Mouse (Mus musculus) kidney, embryonic 15.5 days (tissue): ENCODE data around the gene Xrra1. TPM values are rescaled to one million over a fixed set of nuclear protein-coding genes. Genes with fewer than 3 reads are reported as not detected.

ENCODE experiments used
- ATAC-seq: fragments of 200-750 bp; cut with Nextera tagmentation; replicated peaks from 2 replicates; pipeline ENCODE4 v1.8.0; 2017; ENCODE audit warnings: moderate TSS enrichment; ENCODE audit not compliant: low FRiP score
- H3K27ac ChIP-seq: fragments of 300-500 bp; sonication (generic); 2 replicates; pipeline ENCODE4 v1.5.1; 2015; ENCODE audit warnings: mild to moderate bottlenecking, inconsistent platforms
- H3K27me3 ChIP-seq: fragments of 300-500 bp; sonication (generic); 2 replicates; pipeline ENCODE4 v1.6.1; 2015; ENCODE audit warnings: inconsistent platforms
- H3K36me3 ChIP-seq: fragments of 300-500 bp; sonication (generic); 2 replicates; pipeline ENCODE4 v1.6.1; 2015; ENCODE audit warnings: inconsistent platforms
- H3K4me1 ChIP-seq: fragments of 300-500 bp; sonication (generic); 2 replicates; pipeline ENCODE4 v1.6.1; 2015; ENCODE audit warnings: inconsistent platforms
- H3K4me2 ChIP-seq: fragments of 300-500 bp; sonication (generic); 2 replicates; pipeline ENCODE4 v1.6.1; 2015; ENCODE audit warnings: moderate library complexity, mild to moderate bottlenecking, inconsistent platforms
- H3K4me3 ChIP-seq: fragments of 300-500 bp; sonication (generic); replicated peaks from 2 replicates; pipeline ENCODE4 v1.5.1; 2015; ENCODE audit warnings: mild to moderate bottlenecking, inconsistent platforms
- H3K9ac ChIP-seq: fragments of 300-500 bp; sonication (generic); 2 replicates; pipeline ENCODE4 v1.6.1; 2015; ENCODE audit warnings: mild to moderate bottlenecking, inconsistent platforms
- H3K9me3 ChIP-seq: fragments of 300-500 bp; sonication (generic); replicated peaks from 2 replicates; pipeline ENCODE4 v1.6.1; 2016; ENCODE audit warnings: inconsistent platforms
- WGBS: fragments of 180-500 bp; shearing (Covaris S2); methylation state at CpG from one replicate; pipeline ENCODE4 v1.1.7; 2015; ENCODE audit warnings: mixed read lengths; 5-methylcytosine and 5-hydroxymethylcytosine counted together
- polyA plus RNA-seq: library from polyadenylated mRNA; unstranded; fragments of >200 nt; fragmentation: Nextera tagmentation; extraction: Ambion mirVana; gene quantifications from 2 replicates; pipeline ENCODE4 v1.2.1, GENCODE M21; 2015

Xrra1 gene
- polyA plus RNA-seq, 1 experiment from 2014 or later: 0.42 TPM

DNA sequence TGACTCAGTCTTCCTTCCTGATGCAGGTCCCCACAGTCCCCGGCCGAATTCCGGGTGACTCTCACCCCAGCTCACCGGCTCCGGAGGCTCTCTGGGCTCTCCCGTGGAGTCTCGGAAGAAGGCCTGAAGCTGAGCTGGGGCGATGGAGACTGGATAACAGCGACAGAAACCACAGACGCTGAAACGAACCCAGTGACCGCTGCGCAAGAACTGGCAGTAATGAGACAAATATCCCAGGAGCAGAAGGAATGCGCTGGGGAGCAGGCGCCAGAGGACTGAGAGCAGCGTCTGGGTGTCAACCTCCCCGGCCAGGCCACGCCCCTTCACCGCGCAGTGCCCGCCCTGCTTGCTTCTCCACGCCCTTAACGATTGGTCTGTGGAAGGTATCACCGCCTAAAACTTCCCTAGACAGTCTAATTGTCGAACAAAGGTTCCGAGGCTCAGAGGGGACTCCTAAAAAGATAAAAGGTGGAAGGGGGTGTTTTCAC, 30.8 kb upstream of the Xrra1 start, which contains the start of gene Neu3:
Gene Neu3 (minus strand): TSS at position 335 of the 488 bp plus-strand sequence.
- H3K27ac ChIP-seq: peak within 1 kb of the TSS; percentile 88
- ATAC-seq: peak; percentile 99
- H3K27me3 ChIP-seq: no peaks in the 10 kb centered on the region
- H3K4me2 ChIP-seq: peak within 1 kb of the TSS; percentile 69
- H3K4me1 ChIP-seq: peaks cover 12% of the 10 kb centered on the region
- peak within 1 kb of the TSS; percentile 57 for H3K4me3 ChIP-seq
- peak within 1 kb of the TSS; percentile 56 for H3K9ac ChIP-seq
- no peaks in the 10 kb centered on the region for H3K36me3 ChIP-seq
- under 1% methylated on average over 26 of the region's 26 CpGs for WGBS
- H3K9me3 ChIP-seq: no peaks in the 10 kb centered on the region

DNA sequence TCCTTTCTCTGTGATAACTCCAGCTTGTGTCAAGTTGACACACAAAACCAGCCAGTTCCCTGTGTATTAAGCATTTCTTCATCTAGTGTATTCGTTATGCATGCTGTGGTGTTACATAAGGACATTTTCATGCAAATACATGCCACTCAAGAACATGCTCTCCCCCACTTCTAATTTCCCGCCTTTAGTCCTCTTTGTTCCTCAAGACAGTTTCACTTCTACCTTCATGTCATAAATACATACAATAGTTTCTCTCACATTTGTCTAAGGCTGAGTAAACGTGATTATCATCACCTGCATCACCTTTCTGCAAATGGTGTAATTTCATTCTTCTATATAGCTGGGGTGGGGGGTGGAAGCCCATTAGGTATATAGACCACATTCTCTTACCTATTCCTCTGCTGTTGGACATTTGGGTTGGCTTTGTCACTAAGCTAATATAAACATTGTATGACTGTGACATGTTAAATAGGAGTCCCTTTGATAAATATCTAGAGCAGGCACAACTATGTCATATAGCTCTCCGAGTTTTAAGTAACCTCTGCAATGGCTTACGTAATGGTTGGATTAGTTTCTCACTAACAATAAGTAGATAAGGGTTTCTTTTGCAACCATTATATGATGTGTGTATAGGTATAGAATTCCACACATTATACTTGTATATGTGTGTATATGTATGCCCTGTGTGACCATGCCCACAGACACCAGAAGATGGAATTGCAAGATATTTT, 25.6 kb upstream of the Xrra1 start:
- no peak overlapping the region for H3K27ac ChIP-seq
- no peaks in the 10 kb centered on the region for H3K27me3 ChIP-seq
- H3K4me3 ChIP-seq: no peak overlapping the region
- no peak overlapping the region for H3K4me2 ChIP-seq
- H3K9me3 ChIP-seq: no peaks in the 10 kb centered on the region
- H3K9ac ChIP-seq: no peak overlapping the region
- 85% methylated on average over 5 of the region's 5 CpGs for WGBS
- ATAC-seq: no peak
- H3K36me3 ChIP-seq: peaks cover 24% of the 10 kb centered on the region
- peaks cover 5% of the 10 kb centered on the region for H3K4me1 ChIP-seq

DNA sequence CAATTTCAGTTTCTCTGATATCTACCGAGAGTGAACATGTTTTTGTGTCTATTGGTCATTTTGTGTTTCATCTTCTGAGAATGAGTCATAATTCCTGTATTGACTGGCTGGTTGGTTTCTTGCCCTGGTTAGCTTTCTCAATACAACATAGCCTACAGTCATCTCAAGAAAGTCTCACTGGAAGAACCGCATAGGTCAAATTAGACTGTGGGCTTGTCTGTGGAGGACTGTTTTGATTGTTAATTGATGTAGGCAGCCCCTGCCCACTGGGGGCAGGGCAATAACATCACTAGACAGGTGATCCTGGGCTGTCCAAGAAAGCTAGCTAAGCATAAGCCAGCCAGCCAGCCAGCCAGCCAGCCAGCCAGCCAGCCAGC, 25.1 kb upstream of the Xrra1 start:
- 81% methylated on average over 2 of the region's 2 CpGs for WGBS

DNA sequence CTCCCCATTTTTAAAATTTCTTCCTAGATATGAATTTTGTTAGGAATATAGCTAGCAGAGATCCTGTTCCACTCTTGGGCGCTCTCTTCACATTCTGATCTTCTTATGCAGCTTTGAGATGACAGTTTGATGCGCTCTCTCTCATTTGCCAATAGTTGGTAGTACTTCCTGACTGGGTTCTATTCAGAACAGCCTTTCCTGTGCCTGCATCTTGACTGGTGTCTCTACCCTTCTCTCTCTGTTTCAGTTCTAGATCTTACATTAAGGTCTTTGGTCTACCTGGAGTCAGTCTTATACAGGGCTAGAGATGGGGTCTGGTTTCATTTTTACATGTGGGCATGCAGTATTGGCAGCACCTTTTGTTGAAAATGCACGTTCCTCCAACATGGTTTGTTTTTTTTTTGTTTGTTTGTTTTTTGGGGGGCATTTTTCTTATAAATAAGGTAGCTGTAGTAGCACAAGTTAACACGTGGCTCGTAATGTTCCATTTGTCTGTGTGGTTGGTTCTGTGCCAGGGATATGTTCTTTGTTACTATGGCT, 24.5 kb upstream of the Xrra1 start:
- H3K9ac ChIP-seq: no peak overlapping the region
- H3K27ac ChIP-seq: no peak overlapping the region
- H3K4me2 ChIP-seq: no peak overlapping the region
- H3K9me3 ChIP-seq: no peaks in the 10 kb centered on the region
- no peak overlapping the region for H3K4me3 ChIP-seq
- no peaks in the 10 kb centered on the region for H3K27me3 ChIP-seq
- no peaks in the 10 kb centered on the region for H3K4me1 ChIP-seq
- H3K36me3 ChIP-seq: peaks cover 34% of the 10 kb centered on the region
- 88% methylated on average over 5 of the region's 5 CpGs for WGBS
- ATAC-seq: no peak

More for the DNA sequence above, 25.1 kb upstream of the Xrra1 start:
- H3K36me3 ChIP-seq: peaks cover 29% of the 10 kb centered on the region
- H3K4me1 ChIP-seq: no peaks in the 10 kb centered on the region
- no peak overlapping the region for H3K9ac ChIP-seq
- H3K27ac ChIP-seq: no peak overlapping the region
- no peaks in the 10 kb centered on the region for H3K9me3 ChIP-seq
- H3K4me3 ChIP-seq: no peak overlapping the region
- ATAC-seq: no peak
- no peak overlapping the region for H3K4me2 ChIP-seq
- no peaks in the 10 kb centered on the region for H3K27me3 ChIP-seq

DNA sequence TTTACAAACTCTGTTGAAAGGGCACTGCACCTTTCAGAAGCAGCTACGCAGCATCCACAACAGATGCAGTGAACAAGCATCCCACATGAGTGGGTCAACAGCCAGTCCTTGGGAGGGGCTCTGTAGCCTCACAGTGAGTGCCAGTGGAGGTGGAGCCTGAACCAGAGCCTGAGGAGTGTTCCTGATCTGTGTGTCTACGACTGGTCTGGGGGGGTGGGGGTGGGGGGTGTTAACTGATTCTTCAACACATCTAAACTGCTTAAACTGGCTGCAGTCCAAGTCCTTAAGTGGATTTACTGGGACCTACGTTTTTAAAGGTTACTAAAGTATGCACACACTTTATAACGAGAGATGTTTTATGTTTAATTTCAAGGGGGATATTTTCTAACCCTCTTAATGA, 22.1 kb upstream of the Xrra1 start:
- no peak for ATAC-seq
- Histone ChIP-seq H3K4me2 (no peak overlapping the region), H3K36me3 (peaks cover 58% of the 10 kb centered on the region)

DNA sequence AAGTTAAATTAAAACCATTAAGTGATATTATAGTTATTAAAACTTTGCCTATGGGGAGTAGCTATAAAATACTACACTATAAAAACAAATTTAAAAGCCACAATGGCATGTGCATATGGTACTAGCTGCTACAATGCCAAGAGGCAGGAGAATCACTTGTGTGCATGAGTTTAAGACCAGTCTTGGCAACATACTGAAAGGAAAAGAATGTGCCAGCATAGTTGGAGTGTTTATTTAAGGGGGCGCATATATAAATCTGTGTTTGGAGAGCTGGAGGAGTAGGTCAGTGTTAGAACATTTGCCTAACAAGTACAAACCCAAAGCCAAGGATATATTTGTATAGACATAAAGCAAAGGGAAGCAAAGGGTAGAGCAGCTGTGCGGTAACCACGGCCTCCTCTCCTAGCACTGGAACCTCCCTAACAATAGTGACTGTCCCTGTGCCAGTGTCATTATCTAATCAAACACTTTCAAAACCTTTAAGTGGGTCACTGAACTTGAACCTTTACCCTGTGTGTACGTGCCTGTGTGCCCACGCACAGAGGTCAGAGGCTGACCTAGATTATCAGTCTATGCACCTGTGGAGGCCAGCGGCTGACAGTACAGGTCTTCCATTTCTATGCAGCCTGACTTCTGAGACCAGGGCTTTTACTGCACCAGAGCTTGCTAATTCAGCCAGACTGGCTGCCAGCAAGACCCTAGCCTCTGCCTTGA, 21.4 kb upstream of the Xrra1 start:
- Histone ChIP-seq H3K4me1 (no peaks in the 10 kb centered on the region), H3K4me2 (no peak overlapping the region), H3K9ac (no peak overlapping the region), H3K4me3 (no peak overlapping the region), H3K36me3 (peaks cover 65% of the 10 kb centered on the region), H3K27ac (no peak overlapping the region), H3K9me3 (no peaks in the 10 kb centered on the region), H3K27me3 (no peaks in the 10 kb centered on the region)
- ATAC-seq: no peak
- WGBS: 74% methylated on average over 6 of the region's 6 CpGs

More for the DNA sequence above, 22.1 kb upstream of the Xrra1 start:
- Histone ChIP-seq H3K4me3 (no peak overlapping the region), H3K4me1 (no peaks in the 10 kb centered on the region), H3K9me3 (no peaks in the 10 kb centered on the region), H3K9ac (no peak overlapping the region), H3K27me3 (no peaks in the 10 kb centered on the region), H3K27ac (no peak overlapping the region)
- 59% methylated on average over 4 of the region's 4 CpGs for WGBS

DNA sequence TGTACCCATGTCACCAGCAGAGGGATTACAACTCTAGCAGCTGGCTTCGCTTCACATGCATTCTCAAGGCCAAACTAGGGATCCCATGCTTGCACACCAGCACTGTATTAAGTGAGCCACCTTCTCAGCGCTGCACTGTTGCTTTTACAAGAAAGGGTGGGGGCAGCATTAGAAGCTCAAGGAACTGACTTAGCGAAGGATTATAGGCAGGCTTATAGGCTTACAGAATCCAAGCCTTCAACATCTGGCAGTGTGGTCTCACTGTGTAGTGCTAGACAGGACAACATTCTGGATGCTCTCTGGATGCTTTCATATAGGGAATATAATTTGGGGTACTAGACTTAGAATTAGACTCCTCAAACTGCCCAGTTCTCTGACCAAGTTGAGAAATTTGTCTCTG, 20.7 kb upstream of the Xrra1 start:
- H3K4me3 ChIP-seq: no peak overlapping the region
- 93% methylated on average over 3 of the region's 3 CpGs for WGBS
- H3K4me1 ChIP-seq: no peaks in the 10 kb centered on the region
- H3K27me3 ChIP-seq: no peaks in the 10 kb centered on the region
- H3K9ac ChIP-seq: no peak overlapping the region
- H3K27ac ChIP-seq: no peak overlapping the region
- no peak overlapping the region for H3K4me2 ChIP-seq
- no peak for ATAC-seq
- peaks cover 72% of the 10 kb centered on the region for H3K36me3 ChIP-seq
- no peaks in the 10 kb centered on the region for H3K9me3 ChIP-seq

DNA sequence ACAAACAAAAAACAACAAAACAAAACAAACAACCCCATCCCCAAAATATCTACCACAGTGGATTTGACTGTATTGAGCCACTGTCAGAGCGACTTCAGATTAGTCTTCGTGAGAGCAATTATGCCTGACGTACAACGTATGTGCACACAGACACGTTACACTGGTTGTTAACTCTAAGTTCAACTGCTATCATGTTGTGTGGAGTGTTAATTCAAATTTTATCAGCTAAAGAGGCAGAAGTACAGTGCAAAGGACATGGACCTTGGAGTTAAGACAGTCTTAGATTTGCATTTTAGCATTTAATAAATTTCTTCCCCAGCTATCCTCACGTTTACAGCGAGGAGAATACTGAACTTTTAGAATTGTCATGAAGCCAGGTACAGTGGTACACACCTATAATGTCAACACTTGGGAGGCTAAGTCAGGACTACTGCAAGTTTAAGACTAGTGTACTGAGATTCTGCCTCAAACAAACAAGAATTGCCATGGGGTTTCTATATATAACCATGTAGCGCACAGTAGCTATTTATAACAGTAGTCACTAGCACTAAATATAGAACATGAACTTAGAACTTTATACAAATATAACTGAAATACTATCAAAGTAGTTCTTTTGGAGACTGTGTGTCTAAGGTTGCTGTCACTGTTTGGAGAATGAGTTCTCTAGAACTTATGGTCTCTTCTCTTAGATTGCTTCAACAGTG, 13.2 kb upstream of the Xrra1 start:
- WGBS: 94% methylated on average over 8 of the region's 8 CpGs
- H3K9me3 ChIP-seq: no peaks in the 10 kb centered on the region
- H3K27ac ChIP-seq: no peak overlapping the region
- ATAC-seq: no peak
- H3K27me3 ChIP-seq: no peaks in the 10 kb centered on the region
- H3K4me3 ChIP-seq: no peak overlapping the region
- no peak overlapping the region for H3K4me2 ChIP-seq
- peaks cover 80% of the 10 kb centered on the region for H3K36me3 ChIP-seq
- no peaks in the 10 kb centered on the region for H3K4me1 ChIP-seq
- no peak overlapping the region for H3K9ac ChIP-seq

DNA sequence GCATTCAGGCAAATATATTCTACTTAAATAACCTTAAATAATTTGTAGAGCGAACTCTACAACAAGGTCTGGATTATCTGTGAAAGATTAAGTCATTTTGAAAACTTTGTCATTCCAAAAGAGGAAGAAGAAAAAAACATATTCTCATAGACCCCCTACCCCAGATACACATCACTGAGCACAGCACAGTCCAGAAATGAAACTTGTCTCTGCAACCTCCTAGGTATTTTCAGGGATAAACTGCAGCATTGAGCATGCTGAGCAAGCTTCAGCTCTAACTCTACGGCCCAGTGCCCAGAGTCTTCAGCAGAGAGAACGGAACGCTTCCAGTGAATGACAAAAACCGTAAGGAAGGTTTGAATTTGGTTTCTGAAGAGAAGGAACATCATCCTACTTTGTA, 8.4 kb upstream of the Xrra1 start:
- 87% methylated on average over 5 of the region's 5 CpGs for WGBS
- no peaks in the 10 kb centered on the region for H3K9me3 ChIP-seq
- no peaks in the 10 kb centered on the region for H3K27me3 ChIP-seq
- H3K27ac ChIP-seq: no peak overlapping the region
- H3K4me3 ChIP-seq: no peak overlapping the region
- peaks cover 66% of the 10 kb centered on the region for H3K36me3 ChIP-seq
- no peak overlapping the region for H3K4me2 ChIP-seq
- no peak overlapping the region for H3K9ac ChIP-seq
- no peak for ATAC-seq
- H3K4me1 ChIP-seq: peaks cover 8% of the 10 kb centered on the region; the same call in 1 of the 2 replicates

DNA sequence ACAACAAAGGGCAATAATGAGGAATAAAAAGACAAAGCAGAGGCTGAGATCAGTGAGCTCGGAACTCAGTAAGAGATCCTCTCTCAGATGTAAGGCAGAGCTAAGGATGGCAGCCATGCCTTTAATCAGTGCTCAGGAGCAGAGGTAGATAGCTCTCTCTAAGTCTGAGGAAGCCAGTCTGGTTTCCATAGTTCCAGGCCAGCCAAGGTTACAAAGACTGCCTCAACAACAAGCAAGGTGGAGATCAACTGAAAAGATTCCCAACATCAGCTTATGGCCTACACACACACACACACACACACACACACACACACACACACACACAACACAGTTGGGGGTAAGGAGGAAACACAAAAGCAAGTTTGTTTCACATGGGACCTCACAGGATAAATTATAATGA, 7.8 kb upstream of the Xrra1 start:
- ATAC-seq: no peak
- H3K36me3 ChIP-seq: peaks cover 65% of the 10 kb centered on the region
- no peaks in the 10 kb centered on the region for H3K9me3 ChIP-seq
- H3K4me3 ChIP-seq: no peak overlapping the region
- H3K4me2 ChIP-seq: no peak overlapping the region
- 54% methylated on average over 1 of the region's 1 CpGs for WGBS
- no peaks in the 10 kb centered on the region for H3K27me3 ChIP-seq
- no peak overlapping the region for H3K27ac ChIP-seq
- H3K9ac ChIP-seq: no peak overlapping the region
- H3K4me1 ChIP-seq: peaks cover 8% of the 10 kb centered on the region; the same call in 1 of the 2 replicates

DNA sequence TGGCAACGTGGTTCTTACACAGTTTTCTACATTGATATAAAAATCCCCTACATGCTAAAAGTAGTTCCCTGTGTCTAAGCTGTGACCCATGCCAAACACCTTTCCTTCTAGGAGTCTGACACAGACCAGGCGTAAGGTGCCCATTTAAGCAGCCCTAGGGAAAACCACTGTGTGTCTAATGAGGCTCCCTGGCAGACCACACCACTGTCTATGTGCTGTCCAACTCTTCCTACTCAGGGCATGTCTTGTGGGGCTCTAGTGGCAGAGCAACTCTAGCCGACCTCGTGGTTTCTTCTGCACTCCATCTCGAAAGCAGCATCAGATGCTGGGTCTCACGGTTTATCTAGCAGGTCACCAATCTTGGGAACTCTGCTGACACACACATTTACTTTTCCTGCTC, 7.3 kb upstream of the Xrra1 start:
- Histone ChIP-seq H3K36me3 (peaks cover 65% of the 10 kb centered on the region), H3K4me3 (no peak overlapping the region), H3K4me1 (peaks cover 13% of the 10 kb centered on the region), H3K27ac (no peak overlapping the region), H3K9ac (no peak overlapping the region), H3K9me3 (no peaks in the 10 kb centered on the region), H3K4me2 (no peak overlapping the region), H3K27me3 (no peaks in the 10 kb centered on the region)
- no peak for ATAC-seq
- 90% methylated on average over 6 of the region's 6 CpGs for WGBS

DNA sequence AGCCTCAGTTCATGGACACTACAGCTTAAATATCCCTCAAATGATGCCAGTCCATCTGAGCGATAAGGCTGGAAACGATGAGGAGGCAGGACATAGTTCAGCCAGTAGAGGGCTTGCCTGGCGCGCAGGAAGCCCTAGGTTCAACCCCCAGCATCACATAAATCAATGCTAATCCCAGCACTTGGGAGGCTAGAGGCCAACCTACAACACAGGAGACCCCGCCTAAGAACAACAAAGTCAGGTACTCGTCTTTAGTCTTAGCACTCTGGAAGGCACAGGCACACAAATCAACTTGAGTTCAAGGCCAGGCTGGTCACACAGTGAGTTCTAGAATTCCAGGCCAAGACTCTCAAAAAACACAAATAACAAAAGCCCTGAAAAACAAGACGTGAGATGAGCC, 5.6 kb upstream of the Xrra1 start:
- Histone ChIP-seq H3K9ac (no peak overlapping the region), H3K27ac (no peak overlapping the region), H3K36me3 (peaks cover 55% of the 10 kb centered on the region), H3K4me2 (no peak overlapping the region), H3K4me1 (peaks cover 23% of the 10 kb centered on the region), H3K9me3 (no peaks in the 10 kb centered on the region), H3K27me3 (no peaks in the 10 kb centered on the region), H3K4me3 (no peak overlapping the region)
- no peak for ATAC-seq
- 46% methylated on average over 7 of the region's 7 CpGs for WGBS
